Mouse (Mus musculus) lung, adult 2 months (tissue): ENCODE results near the gene Syne3.

Experiments
- CTCF ChIP-seq: fragments of 200-500 bp; IDR thresholded peaks from 2 replicates; pipeline ENCODE4 v1.5.1; 2011; ENCODE audit warnings: mild to moderate bottlenecking, low read length, control low read depth; ENCODE audit not compliant: insufficient read depth
- POLR2A ChIP-seq: fragments of 200-500 bp; IDR thresholded peaks from 2 replicates; pipeline ENCODE4 v1.6.1; 2011; ENCODE audit warnings: low read depth, mild to moderate bottlenecking, control low read depth, low read length, borderline replicate concordance; ENCODE audit errors: extremely low read depth

- TF ChIP-seq CTCF (no peak), POLR2A (no peak)
These were observed 21.8 kb upstream of the Syne3 start for GRCm38 (mm10) chr12:105031081-105032058.
